Mouse (Mus musculus): ENCODE measurements around the gene Nub1.

The Nub1 gene

DNA sequence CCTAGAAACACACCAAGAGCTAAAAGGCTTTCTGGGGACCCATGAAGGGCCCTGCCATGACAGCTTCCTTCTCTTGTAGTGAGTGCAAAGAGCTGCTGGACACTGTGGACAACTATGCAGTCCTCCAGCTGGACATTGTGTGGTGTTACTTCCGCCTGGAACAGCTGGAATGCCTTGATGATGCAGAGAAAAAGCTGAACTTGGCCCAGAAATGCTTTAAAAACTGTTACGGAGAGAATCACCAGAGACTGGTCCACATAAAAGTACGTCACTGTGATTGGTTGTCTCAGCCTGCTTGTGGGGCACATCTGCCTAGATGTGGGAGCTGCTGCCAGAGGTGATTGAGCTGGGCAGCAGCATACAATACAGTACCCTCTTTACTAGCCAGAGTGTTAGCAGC is 15.9 kb downstream of the Nub1 start:
- DNase-seq (ENCODE audit: low read depth) = no peak

DNA sequence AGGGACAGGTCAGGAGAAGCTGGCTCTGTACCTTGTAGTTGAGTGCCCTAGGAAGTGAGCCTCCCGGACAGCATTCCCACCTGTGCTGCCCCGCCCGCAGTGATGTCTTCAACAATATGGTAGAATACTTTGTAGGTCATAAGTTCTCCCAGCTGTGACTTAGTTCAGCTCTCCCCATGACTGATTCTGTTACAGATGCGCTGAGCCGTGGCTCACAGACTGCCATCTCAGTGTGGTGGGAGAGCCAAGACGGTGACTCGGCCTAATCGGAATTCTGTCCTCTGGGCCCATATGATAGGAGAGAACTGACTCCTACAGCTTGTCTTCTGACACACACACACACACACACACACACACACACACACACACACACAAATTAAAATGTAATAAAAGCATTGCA is 19.3 kb downstream of the Nub1 start:
- DNase-seq (ENCODE audit: low read depth) = peak; percentile 72

DNA sequence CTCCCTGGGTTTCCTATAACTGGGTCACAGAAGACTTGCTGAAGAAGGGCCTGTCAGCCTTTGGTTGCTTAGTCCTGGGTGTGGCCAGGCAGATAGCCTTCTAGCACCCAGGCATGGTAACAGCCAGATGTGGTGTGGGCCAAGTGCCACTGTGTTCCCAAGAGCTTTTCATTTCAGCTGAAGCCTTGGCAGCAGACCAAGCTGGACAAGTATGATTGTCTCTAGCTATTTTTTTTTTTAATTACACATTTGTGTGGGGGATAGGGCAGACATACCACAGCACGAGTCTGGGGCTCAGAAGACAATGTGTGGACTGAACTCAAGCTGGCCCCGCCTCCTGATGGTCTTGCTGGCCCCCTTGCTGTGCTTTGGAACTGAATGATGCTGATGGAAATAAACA is 24.6 kb downstream of the Nub1 start:
- DNase-seq (ENCODE audit: low read depth) = no peak

DNA sequence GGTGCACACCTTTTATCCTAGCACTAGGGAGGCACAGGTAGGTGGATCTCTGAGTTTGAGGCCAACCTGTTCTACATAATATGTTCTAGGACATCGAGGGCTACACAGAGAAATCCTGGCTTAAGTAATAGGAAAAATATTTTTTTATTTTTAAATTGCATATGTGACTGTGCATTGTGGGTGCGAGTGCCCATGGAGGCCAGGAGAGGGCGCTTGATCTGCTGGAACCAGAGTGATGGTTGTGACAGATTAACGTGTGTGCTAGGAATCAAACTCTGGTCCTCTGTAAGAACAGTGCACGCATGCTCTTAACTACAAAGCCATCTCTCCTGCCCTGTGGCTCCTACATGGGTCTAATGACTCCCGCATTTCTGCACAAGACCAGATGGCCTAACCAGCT is 26.3 kb downstream of the Nub1 start:
- DNase-seq (ENCODE audit: low read depth) = peak; percentile 26

DNA sequence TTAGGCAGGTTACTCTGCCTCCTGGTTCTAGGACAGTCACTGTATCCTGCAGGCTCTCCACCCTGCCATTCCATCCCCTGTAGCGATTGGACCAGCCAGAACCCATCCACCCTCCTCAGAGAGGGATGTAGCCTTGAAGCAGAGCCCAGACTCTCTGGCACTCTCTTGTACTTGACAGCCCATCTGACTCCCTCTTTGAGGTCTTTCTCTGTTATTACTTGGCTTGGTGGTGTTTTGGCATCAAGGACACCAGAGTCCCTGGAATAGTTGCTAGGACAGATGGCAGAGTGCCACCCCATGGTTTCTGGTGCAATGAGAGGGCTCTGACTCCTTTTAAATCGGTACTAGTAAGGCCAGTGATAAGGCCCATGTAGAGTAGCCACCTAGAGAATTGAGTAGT is 27.9 kb downstream of the Nub1 start:
- no peak for DNase-seq (ENCODE audit: low read depth)

DNA sequence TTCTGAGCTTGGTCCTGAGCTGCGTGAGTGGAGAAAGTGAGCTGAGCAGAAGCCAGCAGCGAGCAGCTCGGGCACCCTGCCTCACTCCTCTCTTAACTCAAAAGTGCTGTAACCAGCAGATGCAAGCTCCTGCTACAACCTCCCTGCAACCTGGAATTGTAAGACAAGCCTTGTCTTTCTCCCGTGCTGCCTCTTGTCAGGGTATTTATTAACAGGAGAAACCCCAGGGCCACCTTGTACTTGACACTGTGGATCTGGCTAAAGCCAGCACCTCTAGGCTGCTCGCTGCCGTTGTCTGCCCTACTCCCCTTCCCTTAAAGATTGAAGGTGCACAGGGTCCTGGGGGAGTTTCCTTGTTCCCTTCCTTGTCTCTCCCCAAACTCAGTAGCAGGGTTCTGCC is 28.7 kb downstream of the Nub1 start:
- DNase-seq (ENCODE audit: low read depth) = no peak

DNA sequence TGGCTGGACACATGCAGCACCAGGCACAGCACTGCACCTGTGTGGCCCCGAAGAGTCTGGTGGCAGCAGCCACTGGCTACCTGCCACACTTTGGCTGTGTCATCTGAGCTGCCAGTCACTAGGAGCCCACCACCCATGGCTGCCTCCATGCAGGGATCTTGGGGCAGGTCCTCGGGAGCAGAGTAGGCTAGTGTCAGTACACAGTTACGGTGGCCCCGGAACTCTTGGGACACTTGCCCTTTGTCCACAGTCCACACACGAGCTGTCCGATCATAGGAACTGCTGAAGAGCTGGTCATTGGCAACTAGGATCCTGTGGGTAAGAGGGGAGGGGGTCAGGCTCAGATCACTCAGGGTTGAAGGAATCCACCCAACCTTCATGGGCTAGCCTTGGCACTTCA is 32.7 kb downstream of the Nub1 start:
- DNase-seq (ENCODE audit: low read depth) = no peak

DNA sequence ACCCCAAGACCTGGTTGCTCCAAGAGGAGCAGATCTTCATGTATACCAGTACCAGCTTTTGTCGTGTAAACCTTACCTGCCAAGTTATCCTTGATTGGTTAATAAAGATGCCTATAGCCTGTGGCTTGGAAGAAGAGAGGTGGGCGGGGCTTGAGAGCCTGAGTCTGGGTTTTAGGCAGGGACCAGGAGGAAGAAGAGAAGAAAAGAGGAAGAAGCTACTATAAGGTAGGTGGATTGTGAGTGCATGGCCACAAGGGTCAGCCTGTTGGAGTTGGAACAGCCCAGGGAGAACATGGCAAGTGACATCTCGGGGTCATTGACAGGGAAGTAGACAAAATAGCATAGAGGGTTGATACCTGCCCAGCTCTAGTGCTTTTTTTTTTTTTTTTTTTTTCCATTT is 34.5 kb downstream of the Nub1 start:
- no peak for DNase-seq (ENCODE audit: low read depth)

DNA sequence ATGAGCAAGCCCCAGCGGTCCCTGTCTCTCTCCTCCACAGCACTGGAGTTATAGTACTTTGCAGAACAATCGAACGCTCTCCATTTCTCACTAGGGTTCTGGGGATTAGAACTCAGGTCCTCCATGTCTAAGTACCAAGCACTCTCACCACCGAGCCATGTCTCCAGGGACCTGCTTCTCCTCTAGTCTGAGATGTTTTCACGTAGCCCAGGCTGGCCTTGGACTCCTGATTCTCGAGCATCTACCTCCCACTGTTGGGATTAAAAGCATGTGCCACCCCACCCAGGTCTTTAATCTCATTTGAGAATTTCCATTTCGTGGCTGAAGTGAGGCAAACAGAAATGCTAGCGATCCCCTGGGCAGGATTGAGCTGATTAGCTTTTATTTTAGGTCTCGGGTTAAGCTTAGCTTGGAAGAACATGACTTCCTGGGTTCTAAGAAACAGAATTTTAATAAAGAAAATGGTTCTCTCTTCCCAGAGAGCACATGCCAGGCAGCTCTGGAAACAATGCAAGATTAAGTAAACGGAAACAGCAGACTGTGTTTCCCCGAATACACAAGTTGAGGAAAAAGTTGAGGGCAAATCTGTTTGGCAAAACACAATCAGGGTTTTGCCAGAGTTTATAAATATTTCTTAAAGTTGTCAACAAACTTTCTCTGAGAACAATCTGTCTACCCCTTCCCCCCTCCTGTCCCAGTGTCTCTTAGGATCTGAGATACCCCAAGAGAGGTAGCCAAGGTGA is 38.4 kb downstream of the Nub1 start:
- DNase-seq (ENCODE audit: low read depth) = no peak

DNA sequence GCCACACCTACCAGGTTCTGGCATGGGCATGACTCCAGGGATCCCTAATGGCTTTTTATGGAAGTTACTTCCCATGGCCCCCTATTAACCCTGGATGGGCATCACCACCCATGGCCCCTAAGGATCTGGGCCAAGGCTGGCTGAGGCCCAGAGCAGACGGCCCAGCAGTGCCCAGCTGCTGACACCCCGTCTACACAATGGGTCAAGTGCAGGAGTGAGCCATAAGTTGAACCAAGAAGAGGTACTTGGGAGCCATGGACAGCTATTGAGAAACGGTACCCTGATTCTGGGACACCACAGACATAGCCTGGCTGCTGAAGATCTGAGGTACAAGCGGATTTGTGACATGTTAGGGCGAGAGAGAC is 38.9 kb downstream of the Nub1 start:
- no peak for DNase-seq (ENCODE audit: low read depth)

DNA sequence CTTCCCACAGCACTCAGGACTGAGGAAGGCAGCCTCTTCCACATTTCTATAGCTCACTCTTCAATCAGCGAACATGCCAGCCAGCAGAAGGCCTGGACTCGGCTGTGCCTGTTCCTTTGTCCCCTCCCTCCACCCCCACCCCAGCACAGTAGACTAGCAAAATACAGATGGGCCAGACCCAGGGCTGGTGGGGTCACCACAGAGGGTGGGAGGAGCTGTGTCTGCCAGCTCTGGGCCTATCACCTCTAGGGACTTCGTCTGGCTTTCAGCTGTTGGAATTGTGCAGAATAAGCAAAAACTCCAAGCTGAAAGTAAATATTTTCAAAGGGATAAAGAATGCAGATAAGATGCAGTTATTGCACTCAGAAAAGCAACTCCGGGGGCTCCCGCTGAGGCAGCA is 39.5 kb downstream of the Nub1 start:
- DNase-seq (ENCODE audit: low read depth) = no peak

DNA sequence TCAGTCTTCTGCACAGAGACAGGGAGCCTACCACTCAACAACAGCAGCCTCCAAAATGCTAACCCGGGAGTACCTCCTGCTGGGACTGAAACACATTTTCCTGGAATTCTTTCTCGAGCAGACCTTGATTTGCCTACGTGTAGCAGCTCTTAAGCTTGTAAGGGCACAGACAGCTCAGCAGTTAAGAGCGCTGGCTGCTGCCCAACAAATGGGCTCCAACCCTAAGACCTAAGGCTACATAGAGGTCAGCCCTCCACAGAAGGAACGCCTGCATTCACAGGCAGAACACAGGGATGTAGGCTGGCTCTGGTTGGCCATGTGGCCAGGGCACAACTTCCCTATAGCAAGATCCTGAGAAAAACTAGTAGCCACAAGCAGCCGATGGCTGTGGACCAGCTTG is 40.6 kb downstream of the Nub1 start:
- DNase-seq (ENCODE audit: low read depth) = no peak

DNA sequence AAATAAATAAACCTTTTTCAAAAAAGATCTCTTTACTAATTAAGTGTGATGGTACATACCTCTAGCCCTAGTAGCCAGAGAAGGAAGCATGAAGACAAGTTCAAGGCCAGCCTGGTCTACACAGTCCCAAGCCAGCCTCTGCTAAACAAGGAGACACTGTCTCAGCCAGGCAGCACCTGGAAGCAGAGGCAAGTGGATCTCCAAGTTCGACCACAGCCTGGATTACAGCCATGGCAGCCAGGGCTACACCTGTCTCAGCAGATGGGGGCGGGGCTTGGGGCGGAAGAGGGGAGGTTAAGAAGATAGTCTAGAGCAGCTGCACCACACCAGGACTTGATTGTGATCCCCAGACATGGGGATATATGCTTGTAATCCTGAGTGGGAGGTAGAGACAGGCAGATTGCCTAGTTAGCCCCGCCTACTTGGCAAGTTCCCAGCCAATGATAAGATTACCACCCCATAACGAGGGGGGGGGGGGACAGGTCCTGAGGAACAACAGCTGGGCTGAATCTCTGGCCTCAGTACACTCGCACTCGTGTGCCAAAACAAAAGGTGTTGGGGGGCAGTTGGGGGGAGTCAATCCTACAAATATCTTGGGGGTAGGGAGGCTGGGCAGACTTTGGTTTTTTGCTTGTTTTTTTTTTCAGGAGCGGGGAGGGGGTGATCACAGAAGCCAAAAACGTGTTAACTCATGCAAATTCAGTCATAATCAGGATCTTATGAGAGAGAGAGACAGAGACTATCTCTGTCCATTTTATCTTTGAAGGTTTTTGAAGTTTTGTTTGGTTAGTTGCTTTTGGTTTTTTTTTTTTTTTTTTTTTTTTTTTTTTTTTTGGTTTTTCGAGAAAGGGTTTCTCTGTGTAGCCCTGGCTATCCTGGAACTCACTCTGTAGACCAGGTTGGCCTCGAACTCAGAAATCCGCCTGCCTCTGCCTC is 41.8 kb downstream of the Nub1 start:
- peak; percentile 43 for DNase-seq (ENCODE audit: low read depth)

DNA sequence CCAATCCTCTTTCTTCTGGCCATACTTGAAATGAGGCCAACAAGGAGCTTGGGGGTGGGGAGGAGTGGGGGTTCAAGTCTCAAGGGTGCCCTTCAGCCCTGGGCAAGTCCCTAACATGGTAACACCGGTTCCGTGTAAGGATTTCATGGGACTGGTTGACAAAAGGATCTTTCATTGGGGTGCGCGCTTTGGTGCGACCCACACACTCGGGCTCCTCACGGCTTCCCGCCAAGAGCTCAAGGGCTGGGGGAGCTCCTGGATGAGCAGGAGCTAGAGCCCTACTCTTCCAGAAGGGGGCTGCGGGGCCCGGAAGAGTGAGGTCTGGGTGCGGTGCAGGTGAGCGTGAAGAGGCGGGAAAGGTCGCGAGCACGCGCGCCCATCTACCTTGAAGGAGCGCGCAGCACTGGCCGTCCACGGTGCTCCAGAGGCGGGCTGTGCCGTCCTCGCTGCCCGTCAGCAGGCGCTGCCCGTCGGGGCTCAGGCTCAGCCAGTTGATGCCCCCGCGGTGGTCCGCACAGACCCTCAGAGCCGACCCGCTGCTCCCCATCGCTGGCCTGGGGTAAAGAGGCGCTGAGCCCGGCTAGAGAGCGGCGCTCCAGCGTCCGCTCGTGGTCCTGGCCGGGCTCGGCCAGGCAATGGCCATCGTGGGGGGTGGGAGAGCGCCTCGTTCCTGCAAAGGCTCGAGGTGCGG is 44.6 kb downstream of the Nub1 start:
- no peak for DNase-seq (ENCODE audit: low read depth)

DNA sequence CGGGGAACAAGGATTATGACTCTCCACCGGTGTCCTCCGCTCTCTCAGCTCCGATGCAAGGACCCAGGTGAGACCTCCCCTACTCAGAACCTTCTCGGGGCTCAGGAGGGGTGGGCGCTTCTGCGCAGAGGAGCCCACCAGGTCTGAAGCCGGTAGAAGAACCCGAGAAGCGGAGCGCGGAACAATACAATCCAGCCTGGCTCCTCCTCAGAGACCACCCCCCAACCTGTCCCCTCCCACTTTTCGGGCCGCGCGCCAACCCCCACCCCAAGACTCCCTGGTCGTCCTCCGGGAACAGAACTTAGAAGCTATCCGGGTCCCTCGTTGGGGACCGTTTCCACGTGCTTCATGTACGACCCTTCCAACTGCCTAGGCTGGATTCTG is 45.1 kb downstream of the Nub1 start, which contains the start of gene Wdr86:
TSS of gene Wdr86 (minus strand) at position 240 of the 384 bp plus-strand sequence.
- DNase-seq (ENCODE audit: low read depth) = no peak

DNA sequence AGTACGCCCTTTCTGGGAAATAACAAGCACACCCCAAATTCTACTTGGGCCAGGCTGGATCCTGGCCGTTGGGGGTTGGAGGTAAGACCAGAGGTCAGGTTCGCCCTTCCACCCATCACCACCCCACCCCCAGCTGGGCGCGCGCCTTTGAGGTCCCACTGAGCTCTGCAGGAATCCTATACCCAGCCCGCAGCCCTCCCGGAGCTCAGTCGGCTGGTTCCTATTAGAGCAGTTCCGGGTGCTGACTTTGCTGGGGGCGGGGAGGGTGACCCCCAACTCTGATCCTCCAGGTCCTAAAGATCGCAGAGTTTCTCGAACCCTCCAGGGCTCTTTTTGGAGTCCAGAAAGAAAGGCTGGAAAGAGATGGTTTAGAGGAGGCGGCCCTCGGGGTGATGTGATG is 45.7 kb downstream of the Nub1 start:
- DNase-seq (ENCODE audit: low read depth) = no peak

DNA sequence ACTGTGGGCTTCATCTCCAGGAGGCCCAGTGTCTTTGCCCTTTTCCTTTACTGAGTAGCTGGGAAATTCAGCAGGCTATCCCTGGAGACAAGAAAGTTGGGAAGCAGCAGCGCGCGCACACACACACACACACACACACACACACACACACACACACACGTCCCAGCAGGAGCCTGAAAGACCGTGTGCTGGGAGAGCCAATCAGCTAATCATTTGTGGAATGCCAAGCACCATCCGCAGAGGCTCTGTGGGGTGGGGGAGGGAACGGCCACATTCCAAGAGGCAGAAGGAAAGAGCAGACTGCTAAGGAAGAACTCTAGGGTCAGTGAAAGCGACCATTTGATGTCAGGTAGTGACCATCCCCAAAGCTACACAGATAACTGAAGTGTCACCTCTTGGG is 47.8 kb downstream of the Nub1 start:
- DNase-seq (ENCODE audit: low read depth) = peak; percentile 63

DNA sequence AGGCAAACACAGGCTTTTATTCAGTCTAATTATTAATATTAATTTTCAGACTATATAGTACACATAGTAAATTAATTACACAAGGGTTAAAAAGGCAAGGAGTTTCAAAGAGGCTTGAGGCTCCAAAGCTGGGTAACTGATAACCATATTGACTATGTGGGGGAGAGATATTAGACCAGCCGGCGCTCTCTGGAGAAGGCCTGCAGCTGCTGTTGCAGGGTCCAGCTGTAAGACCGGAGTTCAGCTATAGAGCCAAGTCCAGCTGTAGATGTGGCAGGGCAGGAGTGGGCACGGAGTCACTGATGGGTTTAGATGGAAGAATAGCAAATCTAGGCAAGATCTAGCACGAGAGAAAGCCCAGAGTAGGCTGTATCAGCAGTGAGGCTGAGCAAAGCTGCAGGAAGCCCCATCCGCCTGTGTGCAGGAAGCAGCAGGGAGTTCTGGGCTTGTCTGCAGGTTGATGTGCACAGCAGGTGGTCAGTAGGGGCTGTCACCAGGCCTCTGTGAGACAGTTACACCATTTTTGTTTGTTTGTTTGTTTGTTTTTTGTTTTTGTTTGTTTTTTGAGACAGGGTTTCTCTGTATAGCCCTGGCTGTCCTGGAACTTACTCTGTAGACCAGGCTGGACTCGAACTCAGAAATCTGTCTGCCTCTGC is 48.6 kb downstream of the Nub1 start:
- DNase-seq (ENCODE audit: low read depth) = no peak

DNA sequence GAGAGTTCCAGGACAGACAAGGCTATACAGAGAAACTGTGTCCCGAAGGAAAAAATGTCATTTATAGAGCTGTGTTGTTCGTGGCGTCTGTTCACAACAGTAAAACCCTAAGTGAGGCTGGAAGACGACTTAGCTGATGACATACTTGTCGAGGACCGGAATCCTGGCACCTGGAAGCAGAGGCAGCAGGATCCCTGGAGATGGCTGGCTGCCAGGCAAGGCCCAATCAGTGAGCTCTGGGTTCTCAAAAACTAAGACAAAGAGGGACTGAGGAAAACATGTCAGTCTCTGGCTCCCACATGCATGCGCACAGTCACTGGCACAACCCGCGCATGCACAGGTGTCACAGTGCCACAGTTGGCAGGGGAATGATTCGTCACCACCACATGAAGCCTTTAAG is 52.3 kb downstream of the Nub1 start:
- DNase-seq (ENCODE audit: low read depth) = no peak

DNA sequence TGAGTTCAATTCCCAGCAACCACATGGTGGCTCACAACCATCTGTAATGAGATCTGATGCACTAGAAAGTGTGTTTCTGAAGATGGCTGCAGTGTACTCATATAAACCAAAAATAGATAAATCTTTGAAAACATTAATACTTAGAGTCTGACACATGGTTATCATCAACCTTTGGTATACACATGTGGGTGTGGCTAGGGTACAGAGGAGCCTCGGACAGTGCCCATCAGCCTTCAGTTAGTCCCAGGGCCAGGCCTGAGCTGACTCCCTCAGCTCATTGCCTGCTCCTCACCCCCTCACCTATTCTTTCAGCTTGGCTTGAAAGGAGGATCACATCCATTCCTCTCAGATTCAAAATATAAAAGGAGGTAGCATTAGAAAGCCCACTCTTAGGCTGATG is 53.2 kb downstream of the Nub1 start:
- no peak for DNase-seq (ENCODE audit: low read depth)

DNA sequence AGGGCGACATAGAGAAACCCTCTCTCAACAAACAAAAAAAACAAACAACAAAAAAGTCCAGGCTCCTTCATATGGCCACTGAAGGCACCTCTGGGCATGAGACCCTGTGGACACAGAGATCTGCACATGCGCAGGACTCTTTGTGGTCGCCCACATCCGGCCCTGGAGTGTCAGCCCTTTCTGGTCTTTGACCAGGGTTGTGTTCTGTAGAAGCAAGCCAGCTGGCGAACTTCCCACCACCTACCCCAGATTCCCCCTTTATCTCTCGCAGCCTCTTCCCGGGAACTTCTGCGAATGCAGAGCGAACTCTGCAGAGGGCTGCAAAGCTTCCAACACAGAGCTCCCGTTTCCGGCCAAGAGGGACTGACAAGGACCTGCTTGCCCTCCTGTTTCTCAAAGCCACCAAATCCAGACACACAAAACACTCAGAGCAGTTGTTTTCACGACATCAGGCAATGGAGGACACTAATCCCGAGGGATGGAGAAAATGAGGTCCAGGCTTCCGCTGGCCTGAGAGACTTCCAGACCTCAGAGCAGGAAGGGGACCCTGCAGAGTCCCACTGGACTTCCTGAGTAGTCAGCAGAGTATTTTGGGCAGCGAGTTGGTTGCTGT is 53.9 kb downstream of the Nub1 start:
- no peak for DNase-seq (ENCODE audit: low read depth)

All from NIH3T3 (cell line).